Mouse (Mus musculus) embryonic facial prominence, embryonic 12.5 days (tissue): ENCODE data around the gene Ccdc175. TPM values are rescaled to one million over a fixed set of nuclear protein-coding genes. Genes with fewer than 3 reads are reported as not detected.

ENCODE experiments used
- ATAC-seq: fragments of 200-750 bp; cut with Nextera tagmentation; 2 replicates; pipeline ENCODE4 v1.8.0; 2017; ENCODE audit not compliant: insufficient number of reproducible peaks, insufficient read depth, low FRiP score, low TSS enrichment
- H3K27ac ChIP-seq: fragments of 300-500 bp; sonication (generic); 2 replicates; pipeline ENCODE4 v1.5.1; 2016; ENCODE audit warnings: mild to moderate bottlenecking
- H3K27me3 ChIP-seq: fragments of 300-500 bp; sonication (generic); 2 replicates; pipeline ENCODE4 v1.6.1; 2016; ENCODE audit warnings: mild to moderate bottlenecking, moderate library complexity
- H3K36me3 ChIP-seq: fragments of 300-500 bp; sonication (generic); 2 replicates; pipeline ENCODE4 v1.6.1; 2016; ENCODE audit warnings: mild to moderate bottlenecking
- H3K4me1 ChIP-seq: fragments of 300-500 bp; sonication (generic); 2 replicates; pipeline ENCODE4 v1.6.1; 2016
- H3K4me2 ChIP-seq: fragments of 300-500 bp; sonication (generic); replicated peaks from 2 replicates; pipeline ENCODE4 v1.6.1; 2016; ENCODE audit warnings: mild to moderate bottlenecking, moderate library complexity
- H3K4me3 ChIP-seq: fragments of 300-500 bp; sonication (generic); 2 replicates; pipeline ENCODE4 v1.5.1; 2016; ENCODE audit warnings: mild to moderate bottlenecking
- H3K9ac ChIP-seq: fragments of 300-500 bp; sonication (generic); 2 replicates; pipeline ENCODE4 v1.6.1; 2016; ENCODE audit warnings: mild to moderate bottlenecking, moderate library complexity
- H3K9me3 ChIP-seq: fragments of 300-500 bp; sonication (generic); 2 replicates; pipeline ENCODE4 v1.6.1; 2016; ENCODE audit warnings: mild to moderate bottlenecking, moderate library complexity
- WGBS: fragments of 180-500 bp; shearing (Covaris S2); methylation state at CpG from one replicate; pipeline ENCODE4 v1.1.7; 2016; 5-methylcytosine and 5-hydroxymethylcytosine counted together
- microRNA-seq: library from miRNA; unstranded; fragments of <30 nt; microRNA quantifications from one replicate; pipeline ENCODE4, GENCODE M21; 2017
- polyA plus RNA-seq: library from polyadenylated mRNA; unstranded; fragments of >200 nt; fragmentation: Nextera tagmentation; extraction: Ambion mirVana; gene quantifications from 2 replicates; pipeline ENCODE4 v1.2.1, GENCODE M21; 2016

The Ccdc175 gene
- polyA plus RNA-seq, 1 experiment from 2014 or later: not detected

DNA sequence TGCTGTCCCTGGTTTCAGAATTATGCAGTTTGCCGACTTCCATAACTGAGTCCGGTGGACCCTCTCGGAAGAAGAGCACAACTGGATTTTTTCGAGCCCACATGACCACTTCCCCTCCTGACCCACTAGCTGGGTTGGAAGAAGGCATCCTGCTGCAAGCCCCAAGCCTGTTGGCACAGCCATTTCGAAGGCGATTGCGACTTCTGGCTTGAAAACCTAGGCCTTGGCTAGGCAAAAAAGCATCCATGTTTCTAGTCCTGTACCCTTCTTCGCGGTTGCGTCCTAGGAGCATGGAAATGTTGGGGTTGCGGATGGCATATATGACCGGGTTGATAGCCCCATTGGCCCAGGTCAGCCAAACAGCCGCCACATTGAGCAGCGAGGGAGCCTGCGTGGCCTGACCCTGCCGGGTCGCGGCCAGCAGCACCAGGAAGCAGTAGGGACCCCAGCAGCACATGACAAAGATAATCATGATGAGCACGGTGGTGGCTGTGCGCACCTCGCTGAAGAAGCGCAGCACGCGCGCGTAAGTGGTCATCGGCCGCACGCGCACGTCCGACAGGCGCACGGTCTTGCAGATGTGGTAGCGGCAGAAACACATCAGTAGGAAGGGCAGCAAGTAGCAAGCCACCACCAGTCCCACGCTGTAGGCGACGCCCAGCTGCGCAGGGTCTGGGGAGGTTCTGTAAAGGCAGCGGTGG, 115.1 kb downstream of the Ccdc175 start:
- WGBS: 3% methylated on average over 40 of the region's 40 CpGs
- Histone ChIP-seq H3K9ac (peak overlapping the region; percentile 63), H3K36me3 (no peaks in the 10 kb centered on the region), H3K27me3 (peaks cover 35% of the 10 kb centered on the region), H3K9me3 (no peaks in the 10 kb centered on the region), H3K27ac (0 out of 2 replicates have a peak overlapping the region, but pooled peaks have one; percentile 2), H3K4me3 (peak overlapping the region; percentile 72), H3K4me1 (peaks cover 9% of the 10 kb centered on the region; the same call in 1 of the 2 replicates), H3K4me2 (peak overlapping the region; percentile 97)
- ATAC-seq: peak; percentile 57; the same call in 1 of the 2 replicates

DNA sequence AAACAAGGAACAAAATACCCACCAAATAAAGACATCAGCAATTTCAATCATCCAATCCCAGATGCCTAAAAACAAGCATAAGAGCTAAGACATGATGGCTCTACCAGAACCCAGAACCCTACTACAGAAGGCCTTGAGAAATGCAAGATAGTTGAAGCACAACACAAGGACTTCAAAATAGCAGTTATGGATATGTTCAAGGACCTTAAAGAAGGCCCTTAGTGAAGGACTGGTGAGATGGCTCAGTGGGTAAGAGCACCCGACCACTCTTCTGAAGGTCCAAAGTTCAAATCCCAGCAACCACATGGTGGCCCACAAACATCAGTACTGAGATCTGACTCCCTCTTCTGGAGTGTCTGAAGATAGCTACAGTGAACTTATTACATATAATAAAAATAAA, 127.0 kb downstream of the Ccdc175 start:
- H3K4me2 ChIP-seq: no peak overlapping the region
- no peak overlapping the region for H3K9ac ChIP-seq
- WGBS: 92% methylated on average over 1 of the region's 1 CpGs
- H3K36me3 ChIP-seq: no peaks in the 10 kb centered on the region
- H3K9me3 ChIP-seq: no peaks in the 10 kb centered on the region
- H3K27ac ChIP-seq: no peak overlapping the region
- no peaks in the 10 kb centered on the region for H3K4me1 ChIP-seq
- no peak for ATAC-seq
- H3K27me3 ChIP-seq: no peaks in the 10 kb centered on the region; the same call in 1 of the 2 replicates
- no peak overlapping the region for H3K4me3 ChIP-seq

DNA sequence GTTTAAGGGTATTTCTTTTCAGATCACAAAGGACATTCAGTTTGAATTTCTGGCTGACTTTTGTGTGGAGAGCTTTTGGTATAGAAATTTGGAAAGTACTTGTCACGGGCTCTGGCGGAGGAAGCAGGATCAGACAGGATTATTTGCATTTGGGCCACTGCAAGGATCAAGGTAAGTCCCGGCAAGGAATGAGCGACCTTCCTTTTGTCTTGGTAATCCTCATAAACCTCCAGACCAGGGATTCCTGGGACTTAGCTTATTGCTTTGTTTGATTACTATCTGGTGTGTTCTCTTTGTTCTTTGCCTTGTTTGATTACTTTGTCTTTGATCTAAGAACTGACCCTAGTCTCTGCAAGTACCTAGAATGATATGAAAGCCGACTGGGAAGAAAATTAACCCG, 131.0 kb downstream of the Ccdc175 start:
- Histone ChIP-seq H3K9me3 (no peaks in the 10 kb centered on the region), H3K9ac (no peak overlapping the region), H3K4me3 (no peak overlapping the region), H3K4me1 (no peaks in the 10 kb centered on the region), H3K36me3 (no peaks in the 10 kb centered on the region), H3K27ac (no peak overlapping the region), H3K27me3 (no peaks in the 10 kb centered on the region), H3K4me2 (no peak overlapping the region)
- ATAC-seq: no peak
- WGBS: 39% methylated on average over 6 of the region's 6 CpGs

DNA sequence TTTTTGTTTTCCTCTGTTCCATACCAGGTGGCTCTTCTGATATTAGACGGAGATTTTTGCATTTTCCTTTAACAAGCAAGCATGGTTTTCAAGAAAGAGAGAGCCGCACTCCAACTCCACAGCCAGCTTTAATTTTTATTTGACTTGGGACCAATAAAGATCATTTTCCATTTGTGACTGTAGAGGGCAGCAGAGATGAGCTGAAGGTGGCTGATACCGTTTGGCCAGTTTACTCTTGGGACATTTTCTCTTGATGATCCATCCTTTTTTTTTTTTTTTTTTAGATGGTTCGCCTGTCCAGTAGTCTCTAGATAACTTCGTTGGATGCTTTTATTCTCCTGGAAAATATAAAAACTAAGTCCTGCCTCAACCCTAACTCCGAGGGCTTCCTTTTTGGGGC, 131.5 kb downstream of the Ccdc175 start:
- H3K27me3 ChIP-seq: no peaks in the 10 kb centered on the region
- WGBS: 40% methylated on average over 6 of the region's 6 CpGs
- no peak overlapping the region for H3K4me3 ChIP-seq
- H3K27ac ChIP-seq: no peak overlapping the region
- H3K9me3 ChIP-seq: no peaks in the 10 kb centered on the region
- H3K4me2 ChIP-seq: no peak overlapping the region
- H3K4me1 ChIP-seq: no peaks in the 10 kb centered on the region
- ATAC-seq: no peak
- no peak overlapping the region for H3K9ac ChIP-seq
- H3K36me3 ChIP-seq: no peaks in the 10 kb centered on the region

DNA sequence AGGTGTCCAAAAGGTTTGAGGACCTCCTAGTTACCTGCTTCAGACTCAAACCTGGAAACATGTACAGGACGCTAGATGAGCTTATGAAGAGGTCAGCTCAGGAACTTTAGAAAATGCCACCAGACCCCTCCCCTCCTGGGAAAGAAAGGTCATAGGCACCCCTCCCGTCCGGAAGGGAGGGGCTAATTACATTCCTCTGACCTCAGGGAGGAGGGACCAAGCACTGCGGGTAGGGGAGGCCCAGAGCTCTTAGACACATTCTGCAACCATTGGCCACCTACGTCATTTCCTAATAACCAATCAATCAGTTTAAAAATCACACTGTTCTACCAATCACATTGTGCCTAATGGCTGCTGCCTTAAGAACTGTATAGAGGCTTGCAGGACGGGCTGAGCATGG, 132.3 kb downstream of the Ccdc175 start:
- Histone ChIP-seq H3K4me3 (no peak overlapping the region), H3K36me3 (no peaks in the 10 kb centered on the region), H3K27ac (no peak overlapping the region), H3K4me1 (no peaks in the 10 kb centered on the region), H3K9ac (no peak overlapping the region), H3K4me2 (no peak overlapping the region), H3K27me3 (no peaks in the 10 kb centered on the region), H3K9me3 (no peaks in the 10 kb centered on the region)
- ATAC-seq: no peak
- WGBS: 73% methylated on average over 6 of the region's 6 CpGs

Small RNA genes lying within 50 kb of the gene (microRNA-seq; reads per million reads assigned to microRNA genes)
- not detected for gene Gm24466

Other genes starting within 250 kb of the Ccdc175 start
- 1.0 and 1.4 TPM in 2 replicates for gene Gpr135, start 113.9 kb downstream of the Ccdc175 start, polyA plus RNA-seq
- 17.6 and 17.7 TPM in 2 replicates for gene L3hypdh, start 99.6 kb downstream of the Ccdc175 start, polyA plus RNA-seq
- gene Jkamp, start 99.4 kb downstream of the Ccdc175 start, polyA plus RNA-seq: 65.6 and 77.9 TPM in 2 replicates
- 89.3 and 111 TPM in 2 replicates for gene Rtn1, start 224.0 kb upstream of the Ccdc175 start, polyA plus RNA-seq